In genomic region chr1:164861501-164861900, GRCm38 (mm10) we compare ENCODE assay signal across 11 mouse cellular contexts.
A peak's percentile ranks its signal among the peaks of the same experiment; 100 is the strongest.
DNase-seq lines count a peak whose midpoint lies in the region.
"Had no signal": no experiment of that assay in that cellular context is flagged by ENCODE, and none has a peak within 500 bp of the region (broad histone marks: within the 10 kb centered on the region; RNA-seq: fewer than 3 reads in every experiment).

No protein-coding gene starts in this region.

- intact Hi-C loops in gastrocnemius, postnatal 14 days (cut with DNase I; ENCODE audit: low total_unique reads), result no loop called here
- intact Hi-C loops in gastrocnemius, postnatal 36 days (cut with DNase I), result loop anchor here (5.0 kb wide), 1 partner anchor 36 kb away; no protein-coding TSS in a partner anchor
- intact Hi-C loops in left cerebral cortex, postnatal 36 days (cut with DNase I), result no loop called here

- peak; percentile 11 for DNase-seq in gastrocnemius, postnatal 14 days
- DNase-seq in gastrocnemius, postnatal 36 days, result no peak
- DNase-seq in 3T3-L1 (ENCODE audit: low read depth, low spot score), result peak; percentile 46
- DNase-seq in cerebellum, adult 11 months, result peak; percentile 47
- peak; percentile 65 to 67 for DNase-seq in cerebellum, postnatal 10 days
- no peak for DNase-seq in left cerebral cortex, postnatal 36 days (ENCODE audit: low spot score in 2 of 2)
- no peak for DNase-seq in T-cell, adult 2 months (ENCODE audit: low spot score)
- DNase-seq: adrenal gland, adult 2 months; kidney, adult 2 months; kidney, postnatal 14 days; thymus, postnatal 36 days had no signal

Comparison
In these comparisons a context has a peak if more than half of its experiments do, and no peak if none do; other contexts are left out.
1. DNase-seq: peak in gastrocnemius, postnatal 14 days (single experiment), 3T3-L1 (single experiment), cerebellum, adult 11 months (single experiment) and cerebellum, postnatal 10 days (2 of 2); none in gastrocnemius, postnatal 36 days (0 of 2), left cerebral cortex, postnatal 36 days (0 of 2) and T-cell, adult 2 months (single experiment).